Mouse (Mus musculus): ENCODE measurements around the gene Pfpl. TPM values are rescaled to one million over a fixed set of nuclear protein-coding genes. Genes with fewer than 3 reads are reported as not detected.

The Pfpl gene
- not detected in 2 replicates for polyA plus RNA-seq (2012; rRNA removed)

GRCm38 (mm10) chr19:12427605-12428004 lies at the start of gene Pfpl:
Pfpl (plus strand) TSS chr19:12427905.

GRCm38 (mm10) chr19:12386979-12387378 lies 40.7 kb upstream of the Pfpl start, which contains the start of gene Olfr1440:
Olfr1440 (plus strand) TSS chr19:12387279.

GRCm38 (mm10) chr19:12417361-12417760 lies 10.3 kb upstream of the Pfpl start, which contains the start of gene Olfr1441:
Olfr1441 (plus strand) TSS chr19:12417433.

GRCm38 (mm10) chr19:12460282-12461249 lies 32.9 kb downstream of the Pfpl start, which contains the start of gene Mpeg1:
Mpeg1 (plus strand) TSS chr19:12460779.

Other genes starting within 250 kb of the Pfpl start
- not detected in 2 replicates for gene Olfr1431, start 227.3 kb upstream of the Pfpl start, polyA plus RNA-seq (2012; rRNA removed)
- not detected in 2 replicates for gene Olfr1432, start 195.3 kb upstream of the Pfpl start, polyA plus RNA-seq (2012; rRNA removed)
- gene Olfr262, start 186.2 kb upstream of the Pfpl start, polyA plus RNA-seq (2012; rRNA removed) = not detected in 2 replicates
- not detected in 2 replicates for gene Olfr235, start 166.9 kb upstream of the Pfpl start, polyA plus RNA-seq (2012; rRNA removed)
- not detected in 2 replicates for gene Olfr1434, start 148.1 kb upstream of the Pfpl start, polyA plus RNA-seq (2012; rRNA removed)
- not detected in 2 replicates for gene Olfr1436, start 128.8 kb upstream of the Pfpl start, polyA plus RNA-seq (2012; rRNA removed)
- not detected in 2 replicates for gene Olfr1437, start 102.8 kb upstream of the Pfpl start, polyA plus RNA-seq (2012; rRNA removed)
- not detected in 2 replicates for gene Olfr1438-ps1, start 92.0 kb upstream of the Pfpl start, polyA plus RNA-seq (2012; rRNA removed)
- gene Olfr1440, start 40.6 kb upstream of the Pfpl start, polyA plus RNA-seq (2012; rRNA removed) = not detected in 2 replicates
- gene Olfr1441, start 10.5 kb upstream of the Pfpl start, polyA plus RNA-seq (2012; rRNA removed) = not detected in 2 replicates
- gene Mpeg1, start 32.9 kb downstream of the Pfpl start, polyA plus RNA-seq (2012; rRNA removed) = 5.2 and 8.0 TPM in 2 replicates
- gene Dtx4, start 73.5 kb downstream of the Pfpl start, polyA plus RNA-seq (2012; rRNA removed) = 1.4 and 1.5 TPM in 2 replicates
- 22.0 and 22.9 TPM in 2 replicates for gene Fam111a, start 117.8 kb downstream of the Pfpl start, polyA plus RNA-seq (2012; rRNA removed)
- gene Gm4952, start 172.1 kb downstream of the Pfpl start, polyA plus RNA-seq (2012; rRNA removed) = 1.4 and 2.0 TPM in 2 replicates
- gene Glyat, start 205.4 kb downstream of the Pfpl start, polyA plus RNA-seq (2012; rRNA removed) = 0.16 and 0.18 TPM in 2 replicates
- gene Olfr1442, start 242.5 kb downstream of the Pfpl start, polyA plus RNA-seq (2012; rRNA removed) = not detected in 2 replicates

Measured in liver, embryonic 14 days (tissue).